Mouse (Mus musculus) CH12.LX (cell line): ENCODE results near the gene Pigt. TPM values are rescaled to one million over a fixed set of nuclear protein-coding genes. Genes with fewer than 3 reads are reported as not detected.

ENCODE experiments used
- DNase-seq: peaks from one replicate; pipeline ENCODE4 v3.0.0-alpha.2; 2013; ENCODE audit errors: extremely low read depth
- H3K27ac ChIP-seq: 2 replicates; pipeline ENCODE4 v1.5.1; 2012; ENCODE audit warnings: low read depth, mild to moderate bottlenecking, control low read depth, moderate library complexity; ENCODE audit not compliant: insufficient read depth
- H3K27me3 ChIP-seq: replicated peaks from 2 replicates; pipeline ENCODE3; 2012; ENCODE audit warnings: inconsistent platforms
- H3K36me3 ChIP-seq, 2 experiments: replicated peaks in 1 of 2; 2 replicates each; pipeline versions ENCODE3 to v1.6.1; 2012; ENCODE audit warnings: inconsistent platforms in 1 of 2, low read length in 1 of 2, mild to moderate bottlenecking in 1 of 2, mixed read lengths in 1 of 2, moderate library complexity in 1 of 2; ENCODE audit not compliant: control insufficient read depth in 1 of 2, insufficient read depth in 1 of 2
- H3K4me1 ChIP-seq, 2 experiments: 2 replicates each; pipeline ENCODE4 v1.6.1; 2012; ENCODE audit warnings: inconsistent platforms in 1 of 2, moderate library complexity in 1 of 2; ENCODE audit not compliant: insufficient read depth in 2 of 2, control insufficient read depth in 1 of 2
- H3K4me2 ChIP-seq: 2 replicates; pipeline ENCODE4 v1.6.1; 2012; ENCODE audit warnings: low read depth, mild to moderate bottlenecking, control low read depth; ENCODE audit not compliant: poor library complexity, insufficient read depth, severe bottlenecking
- H3K4me3 ChIP-seq, 3 experiments: fragments of 150-350 bp in 1 of 3; sonication (generic) in 1 of 3; replicated peaks in 1 of 3; 2 replicates each; pipeline versions ENCODE3 to v1.5.1; 2011 to 2012; ENCODE audit warnings: low read depth in 2 of 3, low read length in 2 of 3, mild to moderate bottlenecking in 2 of 3, moderate library complexity in 2 of 3, control low read depth in 1 of 3, improper control_type of control experiment in 1 of 3, inconsistent platforms in 1 of 3, mixed read lengths in 1 of 3; ENCODE audit not compliant: poor library complexity in 1 of 3
- H3K79me2 ChIP-seq: replicated peaks from 2 replicates; pipeline ENCODE4 v1.6.1; 2012; ENCODE audit warnings: mild to moderate bottlenecking, moderate library complexity; ENCODE audit not compliant: control insufficient read depth, poor library complexity, insufficient read depth, severe bottlenecking; ENCODE audit errors: extremely low read depth
- H3K9ac ChIP-seq: 2 replicates; pipeline ENCODE4 v1.6.1; 2012; ENCODE audit warnings: low read depth, mild to moderate bottlenecking, control low read depth, moderate library complexity; ENCODE audit not compliant: insufficient read depth
- H3K9me3 ChIP-seq: replicated peaks from 2 replicates; pipeline ENCODE3; 2012; ENCODE audit warnings: low read length, inconsistent platforms, mixed read lengths
- CHD1 ChIP-seq: IDR thresholded peaks from 2 replicates; pipeline ENCODE4 v1.6.1; 2012; ENCODE audit warnings: low read depth, low read length, improper control_type of control experiment, inconsistent platforms
- E2F4 ChIP-seq: IDR thresholded peaks from 2 replicates; pipeline ENCODE4 v1.6.1; 2011; ENCODE audit warnings: low read depth, low read length, improper control_type of control experiment; ENCODE audit not compliant: insufficient replicate concordance
- ELF1 ChIP-seq: IDR thresholded peaks from 2 replicates; pipeline ENCODE4 v1.6.1; 2014; ENCODE audit warnings: low read depth, mild to moderate bottlenecking, inconsistent platforms, low read length, improper control_type of control experiment
- HCFC1 ChIP-seq: IDR thresholded peaks from 2 replicates; pipeline ENCODE4 v1.6.1; 2012; ENCODE audit warnings: low read depth, mild to moderate bottlenecking, inconsistent platforms, low read length, improper control_type of control experiment
- IRF4 ChIP-seq: IDR thresholded peaks from 2 replicates; pipeline ENCODE4 v1.6.1; 2014; ENCODE audit warnings: low read depth, mild to moderate bottlenecking, inconsistent platforms, low read length, improper control_type of control experiment
- JUN ChIP-seq: IDR thresholded peaks from 2 replicates; pipeline ENCODE4 v1.6.1; 2011; ENCODE audit warnings: low read depth, mild to moderate bottlenecking, low read length, improper control_type of control experiment, moderate library complexity; ENCODE audit not compliant: insufficient read depth
- JUND ChIP-seq: conservative IDR thresholded peaks from 2 replicates; pipeline ENCODE4 v1.6.1; 2011; ENCODE audit warnings: low read depth, low read length, improper control_type of control experiment
- MAFK ChIP-seq: IDR thresholded peaks from 2 replicates; pipeline ENCODE4 v1.6.1; 2011; ENCODE audit warnings: low read length, improper control_type of control experiment; ENCODE audit not compliant: insufficient replicate concordance
- MAX ChIP-seq: IDR thresholded peaks from 2 replicates; pipeline ENCODE4 v1.6.1; 2011; ENCODE audit warnings: low read length, improper control_type of control experiment
- MAZ ChIP-seq: IDR thresholded peaks from 2 replicates; pipeline ENCODE4 v1.6.1; 2012; ENCODE audit warnings: low read depth, mild to moderate bottlenecking, inconsistent platforms, low read length, improper control_type of control experiment, moderate library complexity
- MEF2A ChIP-seq: IDR thresholded peaks from 2 replicates; pipeline ENCODE4 v1.6.1; 2014; ENCODE audit warnings: low read depth, mild to moderate bottlenecking, inconsistent platforms, low read length, improper control_type of control experiment, borderline replicate concordance
- MXI1 ChIP-seq: IDR thresholded peaks from 2 replicates; pipeline ENCODE4 v1.6.1; 2011; ENCODE audit warnings: mild to moderate bottlenecking, low read depth, low read length, improper control_type of control experiment
- NRF1 ChIP-seq: IDR thresholded peaks from 2 replicates; pipeline ENCODE4 v1.6.1; 2014; ENCODE audit warnings: low read depth, mild to moderate bottlenecking, inconsistent platforms, low read length, improper control_type of control experiment, moderate library complexity
- POLR2AphosphoS2 ChIP-seq: IDR thresholded peaks from 2 replicates; pipeline ENCODE4 v1.6.1; 2011; ENCODE audit warnings: low read depth, low read length, improper control_type of control experiment
- RAD21 ChIP-seq: IDR thresholded peaks from 2 replicates; pipeline ENCODE4 v1.6.1; 2011; ENCODE audit warnings: low read depth, mild to moderate bottlenecking, low read length, improper control_type of control experiment, moderate library complexity
- RCOR1 ChIP-seq: conservative IDR thresholded peaks from 2 replicates; pipeline ENCODE4 v1.6.1; 2012; ENCODE audit warnings: low read depth, mild to moderate bottlenecking, inconsistent platforms, low read length, improper control_type of control experiment
- TCF12 ChIP-seq: IDR thresholded peaks from 2 replicates; pipeline ENCODE4 v1.6.1; 2014; ENCODE audit warnings: low read depth, mild to moderate bottlenecking, inconsistent platforms, low read length, improper control_type of control experiment
- UBTF ChIP-seq: IDR thresholded peaks from 2 replicates; pipeline ENCODE4 v1.6.1; 2012; ENCODE audit warnings: low read depth, mild to moderate bottlenecking, inconsistent platforms, low read length, improper control_type of control experiment, moderate library complexity
- USF1 ChIP-seq: IDR thresholded peaks from 2 replicates; pipeline ENCODE4 v1.6.1; 2014; ENCODE audit warnings: low read depth, mild to moderate bottlenecking, inconsistent platforms, low read length, improper control_type of control experiment
- ZC3H11A ChIP-seq: IDR thresholded peaks from 2 replicates; pipeline ENCODE4 v1.6.1; 2012; ENCODE audit warnings: low read depth, mild to moderate bottlenecking, inconsistent platforms, low read length, improper control_type of control experiment
- ZKSCAN1 ChIP-seq: IDR thresholded peaks from 2 replicates; pipeline ENCODE4 v1.6.1; 2012; ENCODE audit warnings: low read depth, inconsistent platforms, low read length, improper control_type of control experiment, borderline replicate concordance
- dilution Hi-C: fragments of 300-500 bp; cut with MboI; formaldehyde crosslinking; loops from 2 replicates; pipeline ENCODE4 v1.14.3; 2020; ENCODE audit warnings: low sequenced_read_pairs; ENCODE audit not compliant: extremely low pct_unique_long_range_greater_than_20kb, extremely low pct_ligation_motif_present
- in situ Hi-C: fragments of 300-500 bp; cut with MboI; formaldehyde crosslinking; loops from 3 replicates; pipeline ENCODE4 v1.14.3; 2019; ENCODE audit warnings: low sequenced_read_pairs, low pct_ligation_motif_present, low pct_unique_long_range_greater_than_20kb, mixed read lengths
- polyA plus RNA-seq: library from polyadenylated mRNA; unstranded; fragments of >175 nt; gene quantifications from 2 replicates; pipeline ENCODE4 v1.2.1, GENCODE M21; 2012; ENCODE audit warnings: low read depth; ENCODE audit not compliant: insufficient read length
- total RNA-seq, 2 experiments: library from RNA; depleted of rRNA; stranded (reverse); fragments of 300-350 nt in 1 of 2; fragments of >200 nt in 1 of 2; gene quantifications; 2 replicates each; pipeline ENCODE4 v1.2.3; 2012 to 2014

Pigt gene
- total and polyA plus RNA-seq, 3 experiments: 14.0 to 91.8 (median 39.2) TPM

GRCm38 (mm10) chr2:164453047-164453757 lies 44.1 kb upstream of the Pigt start:
- dilution Hi-C loops: no loop called here
- Histone ChIP-seq H3K4me2 (no peak overlapping the region), H3K27me3 (peaks cover 41% of the 10 kb centered on the region), H3K9ac (no peak overlapping the region), H3K27ac (no peak overlapping the region), H3K4me3 (no peak overlapping the region), H3K36me3 (no peaks in the 10 kb centered on the region), H3K4me1 (peaks cover 7 to 16% of the 10 kb centered on the region in 2 experiments), H3K9me3 (peaks cover 12% of the 10 kb centered on the region), H3K79me2 (no peaks in the 10 kb centered on the region)
- in situ Hi-C loops: no loop called here
- no peak for DNase-seq
- no peak for TF ChIP-seq HCFC1
- no peak for TF ChIP-seq ELF1
- no peak for TF ChIP-seq NRF1
- no peak for TF ChIP-seq POLR2AphosphoS2
- TF ChIP-seq TCF12: no peak
- TF ChIP-seq MEF2A: no peak
- TF ChIP-seq ZKSCAN1: no peak
- no peak for TF ChIP-seq MXI1
- TF ChIP-seq RCOR1: no peak
- no peak for TF ChIP-seq JUND
- no peak for TF ChIP-seq RAD21

- no peak overlapping the region for H3K4me3 ChIP-seq
- dilution Hi-C loops: no loop called here
- no peak overlapping the region for H3K4me2 ChIP-seq
- no peaks in the 10 kb centered on the region for H3K79me2 ChIP-seq
- peaks cover 3 to 5% of the 10 kb centered on the region in 2 experiments for H3K36me3 ChIP-seq
- H3K27me3 ChIP-seq: peaks cover 35% of the 10 kb centered on the region
- peaks cover 14% of the 10 kb centered on the region for H3K9me3 ChIP-seq
- peaks cover 7 to 21% of the 10 kb centered on the region in 2 experiments for H3K4me1 ChIP-seq
- DNase-seq: no peak
- in situ Hi-C loops: no loop called here
- H3K9ac ChIP-seq: no peak overlapping the region
- no peak for TF ChIP-seq JUND
- TF ChIP-seq CHD1: no peak
- no peak for TF ChIP-seq E2F4
- no peak for TF ChIP-seq MAZ
- TF ChIP-seq UBTF: no peak
- TF ChIP-seq RAD21: no peak
- no peak for TF ChIP-seq POLR2AphosphoS2
- TF ChIP-seq HCFC1: no peak
- no peak for TF ChIP-seq JUN
- TF ChIP-seq MAX: no peak
- no peak for TF ChIP-seq MAFK
- no peak for TF ChIP-seq RCOR1
- TF ChIP-seq ZC3H11A: no peak
- no peak for TF ChIP-seq USF1
- no peak for TF ChIP-seq IRF4
- TF ChIP-seq MEF2A: no peak
- no peak overlapping the region for H3K27ac ChIP-seq
Observed at GRCm38 (mm10) chr2:164453887-164454500, 43.3 kb upstream of the Pigt start.
